ENCODE assay signal across 19 mouse cellular contexts in genomic region chr6:55388546-55389169, GRCm38 (mm10). TPM values are rescaled to one million over a fixed set of nuclear protein-coding genes. Genes with fewer than 3 reads are reported as not detected.
DNase-seq lines count a peak whose midpoint lies in the region; ATAC-seq and TF ChIP-seq lines count a peak whose summit lies in the region.
"Had no signal": no experiment of that assay in that cellular context is flagged by ENCODE, and none has a peak within 500 bp of the region (broad histone marks: within the 10 kb centered on the region; RNA-seq: fewer than 3 reads in every experiment).

No protein-coding gene starts in this region.

- ATAC-seq in forebrain, embryonic 14.5 days: peak; percentile 78
- ATAC-seq in midbrain, embryonic 11.5 days (ENCODE audit: low FRiP score): peak; percentile 30; the same call in 1 of the 2 replicates
- ATAC-seq in liver, postnatal 0 days: no peak
- no peak for ATAC-seq in monocyte, adult 5-6 weeks (replicated peaks; ENCODE audit: insufficient number of reproducible peaks, low FRiP score, low TSS enrichment, poor library complexity, severe bottlenecking)

- no peak overlapping the region; the same call in 1 of the 2 replicates for H3K4me2 ChIP-seq in forebrain, embryonic 14.5 days (ENCODE audit: low read length)
- no peak overlapping the region for H3K4me2 ChIP-seq in midbrain, embryonic 11.5 days
- no peak overlapping the region for H3K4me2 ChIP-seq in liver, postnatal 0 days (ENCODE audit: low read depth, low read length)
- H3K4me2 ChIP-seq: heart, embryonic 13.5 days; limb, embryonic 12.5 days had no signal

- no peak for TF ChIP-seq CTCF in layer of hippocampus, adult 2 months (conservative IDR thresholded peaks at IDR 0.05)
- no peak for TF ChIP-seq CTCF in liver, postnatal 0 days (IDR thresholded peaks at IDR 0.05; ENCODE audit: low read depth)

- H3K27me3 ChIP-seq in forebrain, embryonic 14.5 days (replicated peaks; ENCODE audit: control insufficient read depth, insufficient read depth, low read length): no peaks in the 10 kb centered on the region
- no peaks in the 10 kb centered on the region for H3K27me3 ChIP-seq in midbrain, embryonic 11.5 days (ENCODE audit: control insufficient read depth, insufficient read depth, low read length)
- peaks cover 6% of the 10 kb centered on the region; the same call in 1 of the 2 replicates for H3K27me3 ChIP-seq in liver, postnatal 0 days (ENCODE audit: insufficient read depth, low read length)

- no peaks in the 10 kb centered on the region for H3K9me3 ChIP-seq in forebrain, embryonic 14.5 days (replicated peaks; ENCODE audit: control insufficient read depth, low read length)
- H3K9me3 ChIP-seq in midbrain, embryonic 11.5 days (ENCODE audit: control insufficient read depth, low read length): no peaks in the 10 kb centered on the region
- H3K9me3 ChIP-seq in liver, postnatal 0 days (ENCODE audit: low read length): no peaks in the 10 kb centered on the region
- H3K9me3 ChIP-seq: G1E; heart, embryonic 13.5 days; limb, embryonic 12.5 days had no signal

- peak overlapping the region; percentile 46; the same call in 1 of the 2 replicates for H3K27ac ChIP-seq in layer of hippocampus, adult 2 months
- peak overlapping the region; percentile 87 for H3K27ac ChIP-seq in forebrain, embryonic 14.5 days (ENCODE audit: low read depth, low read length)
- peak overlapping the region; percentile 38; the same call in 1 of the 2 replicates for H3K27ac ChIP-seq in midbrain, embryonic 11.5 days (ENCODE audit: low read depth, low read length)
- H3K27ac ChIP-seq in liver, postnatal 0 days (ENCODE audit: low read depth): no peak overlapping the region
- H3K27ac ChIP-seq: gastrocnemius, adult 2 months; heart, embryonic 13.5 days; limb, embryonic 12.5 days had no signal

- no peaks in the 10 kb centered on the region for H3K36me3 ChIP-seq in forebrain, embryonic 14.5 days (ENCODE audit: control insufficient read depth, insufficient read depth, low read length)
- H3K36me3 ChIP-seq in midbrain, embryonic 11.5 days (ENCODE audit: control insufficient read depth, insufficient read depth, low read length): no peaks in the 10 kb centered on the region
- no peaks in the 10 kb centered on the region for H3K36me3 ChIP-seq in liver, postnatal 0 days (replicated peaks; ENCODE audit: insufficient read depth, low read length)
- H3K36me3 ChIP-seq: G1E; heart, embryonic 13.5 days; limb, embryonic 12.5 days had no signal

- peak in 1 of 2 experiments; percentile 41 for DNase-seq in layer of hippocampus, adult 2 months (ENCODE audit: low spot score in 2 of 2)
- no peak for DNase-seq in layer of hippocampus, adult 8-10 months (ENCODE audit: low spot score in 2 of 2)
- peak; percentile 82 for DNase-seq in forebrain, embryonic 14.5 days (ENCODE audit: low spot score)
- DNase-seq in midbrain, embryonic 11.5 days (ENCODE audit: low spot score, missing footprints): peak; percentile 88
- peak; percentile 27 for DNase-seq in retina, postnatal 1 day
- no peak for DNase-seq in liver, postnatal 0 days
- no peak for DNase-seq in urinary bladder, postnatal 25 days (ENCODE audit: low spot score)
- DNase-seq: cerebellum, adult 9-11 months; kidney, postnatal 25 days; layer of hippocampus, postnatal 36 days; lung, postnatal 4 days; thymus, postnatal 25 days had no signal

- no peak overlapping the region for H3K9ac ChIP-seq in forebrain, embryonic 14.5 days (ENCODE audit: low read length)
- H3K9ac ChIP-seq in midbrain, embryonic 11.5 days (ENCODE audit: low read length): no peak overlapping the region
- H3K9ac ChIP-seq in liver, postnatal 0 days (replicated peaks): no peak overlapping the region
- H3K9ac ChIP-seq: heart, embryonic 13.5 days; limb, embryonic 12.5 days had no signal

- no peak overlapping the region for H3K4me3 ChIP-seq in layer of hippocampus, adult 2 months
- H3K4me3 ChIP-seq in forebrain, embryonic 14.5 days (ENCODE audit: low read depth, low read length): no peak overlapping the region
- no peak overlapping the region for H3K4me3 ChIP-seq in midbrain, embryonic 11.5 days (ENCODE audit: low read depth, low read length)
- no peak overlapping the region for H3K4me3 ChIP-seq in liver, postnatal 0 days (ENCODE audit: low read depth, low read length)
- H3K4me3 ChIP-seq: gastrocnemius, adult 2 months; heart, embryonic 13.5 days; limb, embryonic 12.5 days had no signal

- WGBS in forebrain, embryonic 14.5 days: 28% methylated on average over 12 of the region's 12 CpGs
- 46% methylated on average over 12 of the region's 12 CpGs for WGBS in midbrain, embryonic 11.5 days
- WGBS in liver, postnatal 0 days (ENCODE audit: insufficient replicate concordance): 51% methylated on average over 12 of the region's 12 CpGs

- peaks cover 18% of the 10 kb centered on the region for H3K4me1 ChIP-seq in forebrain, embryonic 14.5 days (ENCODE audit: control insufficient read depth, insufficient read depth, low read length)
- H3K4me1 ChIP-seq in midbrain, embryonic 11.5 days (ENCODE audit: control insufficient read depth, insufficient read depth, low read length): peaks cover 4% of the 10 kb centered on the region
- 0 out of 2 replicates have a peak, but pooled peaks cover 3% of the 10 kb centered on the region for H3K4me1 ChIP-seq in liver, postnatal 0 days (ENCODE audit: insufficient read depth)

- no peak for TF ChIP-seq EP300 in liver, postnatal 0 days (IDR thresholded peaks at IDR 0.05; ENCODE audit: low read depth)

RNA-seq across cellular contexts. Expression of gene Ghrhr, which starts 12.6 kb away (rescaled TPM):
- not detected for total RNA-seq in layer of hippocampus, adult 2 months (2021)
- not detected for total RNA-seq in layer of hippocampus, adult 8-10 months (2022)
- polyA plus RNA-seq in forebrain, embryonic 14.5 days (2014; fragmentation: Nextera tagmentation; extraction: Ambion mirVana): not detected in 2 replicates
- polyA plus RNA-seq in midbrain, embryonic 11.5 days (2014; fragmentation: Nextera tagmentation; extraction: Ambion mirVana): not detected in 2 replicates
- polyA plus RNA-seq in liver, postnatal 0 days (2015; fragmentation: Nextera tagmentation; extraction: Ambion mirVana): 0.08 and 0.09 TPM in 2 replicates
- total RNA-seq in monocyte, adult 5-6 weeks (2017): not detected in 3 replicates
- total RNA-seq: gastrocnemius, adult 2 months; layer of hippocampus, postnatal 36 days had no signal
- polyA plus RNA-seq: C2C12; G1E; heart, embryonic 13.5 days; limb, embryonic 12.5 days; liver, embryonic 16.5 days had no signal

RNA-seq across cellular contexts. Expression of gene Aqp1, which starts 52.4 kb away (rescaled TPM):
- under 1 TPM; 0.39 to 0.72 TPM for total RNA-seq in layer of hippocampus, adult 2 months (2021)
- 1 to 10 TPM in 2 of 4 experiments, under 1 TPM in 2; 0.19 to 1.3 (median 0.85) TPM for total RNA-seq in layer of hippocampus, adult 8-10 months (2022)
- polyA plus RNA-seq in forebrain, embryonic 14.5 days (2014; fragmentation: Nextera tagmentation; extraction: Ambion mirVana): 2.8 and 2.9 TPM in 2 replicates
- polyA plus RNA-seq in midbrain, embryonic 11.5 days (2014; fragmentation: Nextera tagmentation; extraction: Ambion mirVana): 0.38 and 0.48 TPM in 2 replicates
- 134 and 135 TPM in 2 replicates for polyA plus RNA-seq in liver, postnatal 0 days (2015; fragmentation: Nextera tagmentation; extraction: Ambion mirVana)
- total RNA-seq in monocyte, adult 5-6 weeks (2017): 2.6 TPM in 1 of 3 replicates, not detected in the others
- polyA plus RNA-seq: G1E had no signal

Comparison
In these comparisons a context has a peak if more than half of its experiments do, and no peak if none do; other contexts are left out.
1. DNase-seq: peak in forebrain, embryonic 14.5 days (single experiment), midbrain, embryonic 11.5 days (single experiment) and retina, postnatal 1 day (single experiment); none in layer of hippocampus, adult 8-10 months (0 of 2), liver, postnatal 0 days (single experiment) and urinary bladder, postnatal 25 days (single experiment).
2. ATAC-seq: peak in forebrain, embryonic 14.5 days (single experiment) and midbrain, embryonic 11.5 days (single experiment); none in liver, postnatal 0 days (single experiment) and monocyte, adult 5-6 weeks (single experiment).